Mouse (Mus musculus) naive thymus-derived CD4-positive, alpha-beta T cell, adult 2 months (primary cell): ENCODE data around the gene Zic4.

Experiments used
- DNase-seq: peaks from one replicate; pipeline ENCODE4 v3.0.0-alpha.2; 2011; ENCODE audit warnings: low read depth

The Zic4 gene

GRCm38 (mm10) chr9:91379781-91380457 lies 17.7 kb downstream of the Zic4 start:
- DNase-seq, result no peak

- no peak for DNase-seq
Observed at GRCm38 (mm10) chr9:91380458-91380914, 18.3 kb downstream of the Zic4 start.

- no peak for DNase-seq
Observed at GRCm38 (mm10) chr9:91381284-91382110, 19.3 kb downstream of the Zic4 start.

- DNase-seq, result no peak
Observed at GRCm38 (mm10) chr9:91382111-91382379, 19.8 kb downstream of the Zic4 start.

GRCm38 (mm10) chr9:91382471-91383255 lies 20.4 kb downstream of the Zic4 start:
- DNase-seq, result no peak

GRCm38 (mm10) chr9:91383441-91384135 lies 21.4 kb downstream of the Zic4 start:
- no peak for DNase-seq

- no peak for DNase-seq
Observed at GRCm38 (mm10) chr9:91384136-91384500, 21.9 kb downstream of the Zic4 start.

- no peak for DNase-seq
Observed at GRCm38 (mm10) chr9:91384693-91385560, 22.7 kb downstream of the Zic4 start.

GRCm38 (mm10) chr9:91385561-91386430 lies 23.6 kb downstream of the Zic4 start:
- no peak for DNase-seq

GRCm38 (mm10) chr9:91386502-91386890 lies 24.3 kb downstream of the Zic4 start:
- DNase-seq, result no peak

GRCm38 (mm10) chr9:91386891-91387739 lies 24.9 kb downstream of the Zic4 start:
- DNase-seq, result no peak

- no peak for DNase-seq
Observed at GRCm38 (mm10) chr9:91387740-91388080, 25.5 kb downstream of the Zic4 start.

GRCm38 (mm10) chr9:91388173-91388572 lies 26.0 kb downstream of the Zic4 start:
- DNase-seq, result no peak

GRCm38 (mm10) chr9:91393376-91394068 lies 31.3 kb downstream of the Zic4 start:
- no peak for DNase-seq

- no peak for DNase-seq
Observed at GRCm38 (mm10) chr9:91394211-91394646, 32.0 kb downstream of the Zic4 start.

- no peak for DNase-seq
Observed at GRCm38 (mm10) chr9:91395066-91395772, 33.0 kb downstream of the Zic4 start.

- no peak for DNase-seq
Observed at GRCm38 (mm10) chr9:91399976-91400375, 37.8 kb downstream of the Zic4 start.

GRCm38 (mm10) chr9:91400482-91401093 lies 38.4 kb downstream of the Zic4 start:
- DNase-seq, result no peak
